Mouse (Mus musculus) heart, adult 8-10 months (tissue): ENCODE measurements at regions not wholly inside any gene's neighbourhood (a gene's known extent, or its start where the extent isn't known, plus 50 kb on each side); places are given as distances from the start of the nearest gene placed in this dataset.
A peak's percentile ranks its signal among the peaks of the same experiment; 100 is the strongest.

Experiments
- DNase-seq: peaks from one replicate; pipeline ENCODE4 v3.0.0; 2022; ENCODE audit warnings: low spot score

- DNase-seq, result no peak
Observed at GRCm38 (mm10) chr15:88472351-88473100, 127.6 kb upstream of the Zdhhc25 start.

GRCm38 (mm10) chr15:88473221-88473620 is 126.9 kb upstream of the Zdhhc25 start:
- no peak for DNase-seq

- no peak for DNase-seq
Observed at GRCm38 (mm10) chr15:88483471-88483870, 116.6 kb upstream of the Zdhhc25 start.

GRCm38 (mm10) chr15:88489715-88490114 is 110.4 kb upstream of the Zdhhc25 start:
- DNase-seq, result no peak

- no peak for DNase-seq
Observed at GRCm38 (mm10) chr15:88490316-88491090, 109.6 kb upstream of the Zdhhc25 start.

GRCm38 (mm10) chr15:88491091-88491366 is 109.1 kb upstream of the Zdhhc25 start:
- no peak for DNase-seq

GRCm38 (mm10) chr15:88497957-88498356 is 102.1 kb upstream of the Zdhhc25 start:
- DNase-seq, result no peak

- peak; percentile 14 for DNase-seq
Observed at GRCm38 (mm10) chr15:88502311-88502710, 97.8 kb upstream of the Zdhhc25 start.

GRCm38 (mm10) chr15:88503896-88504295 is 96.2 kb upstream of the Zdhhc25 start:
- no peak for DNase-seq

- DNase-seq, result no peak
Observed at GRCm38 (mm10) chr15:88505491-88506119, 94.5 kb upstream of the Zdhhc25 start.

- DNase-seq, result no peak
Observed at GRCm38 (mm10) chr15:88507886-88508285, 92.2 kb upstream of the Zdhhc25 start.

GRCm38 (mm10) chr15:88508971-88509370 is 91.1 kb upstream of the Zdhhc25 start:
- DNase-seq, result no peak

- DNase-seq, result no peak
Observed at GRCm38 (mm10) chr15:88509626-88510025, 90.5 kb upstream of the Zdhhc25 start.

- DNase-seq, result no peak
Observed at GRCm38 (mm10) chr15:88514091-88514490, 86.0 kb upstream of the Zdhhc25 start.

GRCm38 (mm10) chr15:88531218-88531617 is 68.9 kb upstream of the Zdhhc25 start:
- DNase-seq, result no peak

GRCm38 (mm10) chr15:88532008-88532407 is 68.1 kb upstream of the Zdhhc25 start:
- no peak for DNase-seq

- DNase-seq, result no peak
Observed at GRCm38 (mm10) chr15:88533354-88533753, 66.7 kb upstream of the Zdhhc25 start.

GRCm38 (mm10) chr15:88535516-88535915 is 64.6 kb upstream of the Zdhhc25 start:
- no peak for DNase-seq

GRCm38 (mm10) chr15:88537190-88537589 is 62.9 kb upstream of the Zdhhc25 start:
- no peak for DNase-seq

GRCm38 (mm10) chr15:88542567-88542966 is 57.5 kb upstream of the Zdhhc25 start:
- no peak for DNase-seq

- DNase-seq, result no peak
Observed at GRCm38 (mm10) chr15:88544216-88544615, 55.9 kb upstream of the Zdhhc25 start.

GRCm38 (mm10) chr15:88548261-88548660 is 51.8 kb upstream of the Zdhhc25 start:
- DNase-seq, result no peak
